Mouse (Mus musculus) small intestine, adult 2 months (tissue): Measurements from ENCODE around the gene Ccr8.

Source experiments
- CTCF ChIP-seq: fragments of 200-500 bp; IDR thresholded peaks from 2 replicates; pipeline ENCODE4 v1.5.1; 2012; ENCODE audit warnings: low read depth, mild to moderate bottlenecking, control low read depth, inconsistent platforms, low read length, moderate library complexity, mixed read lengths; ENCODE audit not compliant: insufficient replicate concordance, insufficient read length; ENCODE audit errors: extremely low read depth
- POLR2A ChIP-seq: fragments of 200-500 bp; IDR thresholded peaks from 2 replicates; pipeline ENCODE4 v1.6.1; 2012; ENCODE audit warnings: low read depth, mild to moderate bottlenecking, control low read depth, inconsistent platforms, low read length, moderate library complexity

DNA sequence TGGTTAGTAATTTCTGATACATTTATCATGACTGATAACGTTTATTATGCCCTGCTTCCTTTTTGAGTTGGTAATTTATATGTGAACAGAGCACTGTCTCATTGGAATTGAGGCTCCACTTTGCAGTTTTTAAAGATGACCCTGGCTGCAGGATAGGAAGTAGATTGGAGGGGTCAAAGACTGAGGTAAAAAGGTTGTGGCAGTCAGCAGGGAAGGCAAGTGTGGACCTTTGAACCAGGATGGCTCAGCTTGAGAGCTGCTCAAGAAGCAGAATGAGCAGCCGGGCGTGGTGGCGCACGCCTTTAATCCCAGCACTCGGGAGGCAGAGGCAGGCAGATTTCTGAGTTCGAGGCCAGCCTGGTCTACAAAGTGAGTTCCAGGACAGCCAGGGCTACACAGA, 21.5 kb downstream of the Ccr8 start:
- TF ChIP-seq CTCF (no peak), POLR2A (no peak)
